Mouse (Mus musculus) liver, adult (tissue): ENCODE results near the gene Cdcp2.

ENCODE experiments used
- GATA4 ChIP-seq: IDR thresholded peaks from 2 replicates; pipeline ENCODE4 v1.6.1; 2014; ENCODE audit warnings: mild to moderate bottlenecking, low read length; ENCODE audit not compliant: insufficient replicate concordance

Gene Cdcp2

GRCm38 (mm10) chr4:107096841-107097373 is at the start of gene Cdcp2:
Cdcp2 (plus strand) TSS chr4:107096891.
- no peak for TF ChIP-seq GATA4

- TF ChIP-seq GATA4 = no peak
These were observed 48.9 kb upstream of the Cdcp2 start for GRCm38 (mm10) chr4:107047806-107048205.

- no peak for TF ChIP-seq GATA4
These were observed 48.0 kb upstream of the Cdcp2 start for GRCm38 (mm10) chr4:107048568-107049162.

GRCm38 (mm10) chr4:107051889-107052288 is 44.8 kb upstream of the Cdcp2 start:
- TF ChIP-seq GATA4 = no peak

GRCm38 (mm10) chr4:107052962-107053553 is 43.6 kb upstream of the Cdcp2 start:
- TF ChIP-seq GATA4 = no peak

GRCm38 (mm10) chr4:107056088-107056487 is 40.6 kb upstream of the Cdcp2 start:
- no peak for TF ChIP-seq GATA4

- TF ChIP-seq GATA4 = no peak
These were observed 38.3 kb upstream of the Cdcp2 start for GRCm38 (mm10) chr4:107058346-107058745.

- TF ChIP-seq GATA4 = no peak
These were observed 37.9 kb upstream of the Cdcp2 start for GRCm38 (mm10) chr4:107058781-107059180.

GRCm38 (mm10) chr4:107061560-107061959 is 35.1 kb upstream of the Cdcp2 start:
- no peak for TF ChIP-seq GATA4

DNA sequence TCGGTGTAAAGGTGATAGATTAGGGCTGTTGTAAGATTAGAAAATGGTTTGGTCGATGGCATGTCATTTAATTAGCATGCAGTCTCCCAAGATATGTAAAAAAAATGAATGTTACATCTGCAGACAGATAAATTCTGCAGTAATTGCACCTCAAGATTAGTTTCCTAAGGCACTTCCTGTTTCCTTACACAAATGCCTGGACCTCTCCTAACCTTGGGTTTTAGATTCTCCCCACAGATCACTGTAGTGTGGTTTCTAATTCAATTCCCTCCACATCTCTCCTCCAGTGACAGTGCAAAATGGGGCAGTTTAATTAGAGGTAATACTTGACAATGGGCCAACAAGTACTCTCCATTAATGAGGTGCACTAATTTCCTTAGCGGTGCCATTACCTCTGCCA is 33.5 kb upstream of the Cdcp2 start:
- no peak for TF ChIP-seq GATA4

DNA sequence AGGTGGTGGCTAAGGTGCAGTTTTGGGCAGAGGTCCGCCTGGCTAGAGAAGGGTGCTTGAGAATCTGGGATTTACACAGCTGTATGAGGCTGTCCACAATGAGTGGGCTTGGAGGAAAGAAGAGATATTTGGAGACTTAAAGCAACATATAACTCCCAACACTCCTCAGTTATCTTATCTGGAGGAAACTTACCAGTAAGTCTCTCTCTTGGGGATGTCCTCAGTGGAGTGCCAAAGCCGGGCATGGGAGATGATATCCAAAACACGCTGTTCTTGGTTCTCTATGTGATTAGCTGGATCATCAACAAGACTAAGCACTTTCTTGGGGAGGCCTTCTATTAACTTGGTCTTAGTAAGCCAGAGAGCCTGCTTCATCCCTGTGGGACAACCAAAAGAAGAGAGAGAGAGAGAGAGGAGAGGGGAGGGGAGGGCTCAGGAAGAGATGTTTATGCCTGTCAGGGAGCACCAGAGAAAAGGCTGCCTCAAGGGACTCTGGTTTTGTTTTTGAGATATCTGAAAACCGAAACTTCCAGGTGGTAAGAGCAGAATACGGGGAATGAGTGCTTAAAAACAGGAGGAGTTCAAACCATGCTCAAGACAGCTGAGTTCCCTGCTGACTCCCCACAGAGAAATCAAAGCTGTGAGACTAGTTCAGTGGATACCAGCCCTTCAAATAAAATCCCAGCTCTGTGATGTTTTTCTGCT is 32.1 kb upstream of the Cdcp2 start:
- TF ChIP-seq GATA4 = no peak

GRCm38 (mm10) chr4:107066252-107067124 is 30.2 kb upstream of the Cdcp2 start, which contains the start of the genes Mrpl37 and Cyb5rl:
Mrpl37 (minus strand) TSS chr4:107066868.
Cyb5rl (plus strand) TSS chr4:107066988.
- TF ChIP-seq GATA4 = no peak

GRCm38 (mm10) chr4:107067151-107067840 is 29.4 kb upstream of the Cdcp2 start:
- no peak for TF ChIP-seq GATA4

- TF ChIP-seq GATA4 = no peak
These were observed 24.3 kb upstream of the Cdcp2 start for GRCm38 (mm10) chr4:107072343-107072742.
